ENCODE assay signal across 8 mouse cellular contexts in genomic region chr3:148987591-148988292, GRCm38 (mm10). TPM values are rescaled to one million over a fixed set of nuclear protein-coding genes. Genes with fewer than 3 reads are reported as not detected.
A peak's percentile ranks its signal among the peaks of the same experiment; 100 is the strongest.
DNase-seq lines count a peak whose midpoint lies in the region; ATAC-seq and TF ChIP-seq lines count a peak whose summit lies in the region.

No protein-coding gene starts in this region.

- H3K9ac ChIP-seq in hindbrain, embryonic 15.5 days = peak overlapping the region; percentile 91

- peak overlapping the region; percentile 92 for H3K4me2 ChIP-seq in hindbrain, embryonic 15.5 days

- no peak overlapping the region for H3K27ac ChIP-seq in cortical plate, adult 2 months (ENCODE audit: insufficient read depth, low read length)
- peak overlapping the region; percentile 98 for H3K27ac ChIP-seq in hindbrain, embryonic 15.5 days (replicated peaks)

- H3K4me1 ChIP-seq in cortical plate, adult 2 months (ENCODE audit: control insufficient read depth, insufficient read depth, low read length) = peaks cover 2% of the 10 kb centered on the region; the same call in 1 of the 2 replicates
- H3K4me1 ChIP-seq in hindbrain, embryonic 15.5 days (replicated peaks) = peaks cover 29% of the 10 kb centered on the region

- no peaks in the 10 kb centered on the region for H3K36me3 ChIP-seq in hindbrain, embryonic 15.5 days

- ATAC-seq in hindbrain, embryonic 15.5 days (ENCODE audit: low FRiP score, low read depth) = peak; percentile 57
- peak; percentile 55 for ATAC-seq in megakaryocyte progenitor cell, adult 5-6 weeks (replicated peaks; ENCODE audit: poor library complexity)

- WGBS in hindbrain, embryonic 15.5 days = under 1% methylated on average over 45 of the region's 45 CpGs

- intact Hi-C loops in left cerebral cortex, postnatal 36 days (cut with DNase I) = loop anchor here (5.0 to 10.0 kb wide), 4 partner anchors 123 to 1993 kb away; no protein-coding TSS in a partner anchor

- TF ChIP-seq CTCF in cortical plate, adult 2 months (IDR thresholded peaks at IDR 0.05; ENCODE audit: extremely low read depth, insufficient read depth, low read length) = peak; percentile 44; the same call in 1 of the 2 replicates

- peak; percentile 58 for DNase-seq in adipocyte (ENCODE audit: low spot score)
- DNase-seq in gastrocnemius, adult 8-10 months (ENCODE audit: low spot score in 2 of 2) = peak; percentile 41 to 63
- peak; percentile 63 to 72 for DNase-seq in left cerebral cortex, postnatal 36 days (ENCODE audit: low spot score in 2 of 2)
- DNase-seq in right cerebral cortex, postnatal 10 days (ENCODE audit: low spot score in 2 of 2) = peak; percentile 79 to 85
- DNase-seq in urinary bladder, postnatal 4 days (ENCODE audit: low spot score in 2 of 2) = peak; percentile 82 to 83

- H3K9me3 ChIP-seq in hindbrain, embryonic 15.5 days = no peaks in the 10 kb centered on the region

- H3K27me3 ChIP-seq in hindbrain, embryonic 15.5 days = no peaks in the 10 kb centered on the region

- H3K4me3 ChIP-seq in cortical plate, adult 2 months (ENCODE audit: insufficient read depth, low read length) = peak overlapping the region; percentile 84
- H3K4me3 ChIP-seq in hindbrain, embryonic 15.5 days = peak overlapping the region; percentile 73

- no peak for TF ChIP-seq POLR2A in cortical plate, adult 2 months (IDR thresholded peaks at IDR 0.05; ENCODE audit: extremely low read depth, insufficient read depth, low read length)

RNA-seq across cellular contexts. Expression of gene Adgrl2, which starts 2.6 kb away (rescaled TPM):
- polyA plus RNA-seq in cortical plate, adult 2 months (2012; rRNA removed) = 86.6 and 90.3 TPM in 2 replicates
- total RNA-seq in gastrocnemius, adult 8-10 months (2022) = 1 to 10 TPM; 8.0 to 9.0 (median 8.9) TPM
- polyA plus RNA-seq in hindbrain, embryonic 15.5 days (2015; fragmentation: Nextera tagmentation; extraction: Ambion mirVana) = 123 and 138 TPM in 2 replicates
- total RNA-seq in left cerebral cortex, postnatal 36 days (2021) = 100 to 1,000 TPM; 123 to 129 TPM
- total RNA-seq in megakaryocyte progenitor cell, adult 5-6 weeks (2015) = 9.0 and 15.0 TPM in 2 replicates
- total RNA-seq in megakaryocyte progenitor cell, adult 5-6 weeks (2017) = 4.2 and 7.1 TPM in 2 replicates

Comparison
In these comparisons a context has a peak if more than half of its experiments do, and no peak if none do; other contexts are left out.
1. RNA of gene Adgrl2, which starts 2.6 kb away (total RNA-seq): 123 to 129 TPM in left cerebral cortex, postnatal 36 days; 4.2 to 15.0 TPM in megakaryocyte progenitor cell, adult 5-6 weeks and 8.0 to 9.0 TPM in gastrocnemius, adult 8-10 months; every median in the first group is over 4 times any median in the second.
2. Peak in every context shown above with its lines, with median percentiles within 50 percentile points of each other: DNase-seq.